Mouse (Mus musculus): Measurements from ENCODE around the gene Spata3. TPM values are rescaled to one million over a fixed set of nuclear protein-coding genes. Genes with fewer than 3 reads are reported as not detected.

Gene Spata3
- total RNA-seq, 4 experiments from 2014 or later, result 0.46 to 2.0 (median 0.66) TPM

DNA sequence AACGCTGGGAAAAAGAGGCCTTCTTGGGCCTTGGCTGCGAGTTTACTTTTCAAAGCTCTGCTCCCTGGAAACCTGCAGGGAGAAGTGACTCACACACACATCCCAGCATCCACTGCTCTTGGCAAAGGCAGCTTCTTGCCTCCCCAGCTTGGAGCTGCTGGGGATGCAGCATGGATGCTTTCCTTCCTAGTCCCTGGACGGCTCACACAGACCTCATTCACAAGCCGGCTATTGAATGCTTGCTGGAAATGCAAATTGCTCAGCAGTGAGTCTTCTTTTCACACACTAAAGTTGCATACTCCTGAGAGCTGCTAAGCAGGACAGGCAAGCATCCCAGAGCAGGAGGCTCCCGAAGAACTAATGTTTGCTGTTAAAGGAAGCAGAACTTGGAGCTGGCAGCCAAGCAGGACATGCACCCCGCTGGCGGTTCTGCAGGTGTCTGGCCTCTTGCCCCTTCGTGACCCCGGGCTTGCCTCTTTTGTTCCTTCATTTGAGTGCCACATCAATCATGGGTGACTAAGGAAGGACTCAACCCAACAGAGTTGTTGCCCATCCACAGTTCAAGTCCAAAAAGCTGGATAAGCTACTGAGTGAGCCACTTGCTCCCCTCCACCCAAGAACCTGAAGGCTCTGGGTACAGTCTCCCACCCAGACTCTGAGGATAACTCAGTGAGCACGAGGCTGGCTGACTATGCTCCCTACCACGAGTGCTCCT is 15.8 kb downstream of the Spata3 start:
- DNase-seq (ENCODE audit: low spot score in 2 of 2), result peak in 1 of 2 experiments; percentile 86

DNA sequence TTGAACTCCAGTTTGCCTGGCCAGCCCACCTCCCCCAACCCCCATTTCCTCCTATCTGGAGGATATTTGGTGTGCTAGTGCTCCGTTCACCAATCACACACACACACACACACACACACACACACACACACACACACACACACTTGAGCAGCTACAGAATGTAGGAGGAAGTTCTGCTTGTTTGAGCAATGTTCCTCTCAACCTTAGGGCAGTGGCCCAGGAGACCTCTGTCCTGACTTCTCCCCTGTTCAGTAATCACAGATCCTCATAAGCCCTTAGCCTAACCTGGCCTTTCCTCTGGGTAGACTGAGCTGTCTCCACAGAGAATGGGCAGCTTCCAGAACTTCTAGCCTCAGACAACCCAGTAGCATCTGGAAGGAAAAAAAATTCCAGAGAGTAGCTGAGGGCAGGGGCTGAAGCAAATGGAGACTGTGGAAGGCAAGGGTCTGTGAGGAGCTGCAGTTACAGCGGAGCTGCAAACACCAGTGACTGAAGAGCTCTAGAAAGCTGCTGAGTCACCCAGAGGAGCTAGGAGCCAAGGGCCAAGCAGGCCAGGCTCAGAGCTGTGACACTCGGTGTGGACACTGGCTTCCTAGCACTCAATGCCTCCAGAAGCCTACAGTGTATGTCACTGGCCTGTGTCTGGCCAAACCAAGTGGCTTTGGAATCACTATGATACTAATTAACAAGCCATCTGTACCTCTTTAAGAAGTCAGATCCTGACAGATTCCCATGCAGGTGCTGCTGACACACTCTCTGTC is 21.8 kb downstream of the Spata3 start:
- no peak for DNase-seq (ENCODE audit: low spot score in 2 of 2)

DNA sequence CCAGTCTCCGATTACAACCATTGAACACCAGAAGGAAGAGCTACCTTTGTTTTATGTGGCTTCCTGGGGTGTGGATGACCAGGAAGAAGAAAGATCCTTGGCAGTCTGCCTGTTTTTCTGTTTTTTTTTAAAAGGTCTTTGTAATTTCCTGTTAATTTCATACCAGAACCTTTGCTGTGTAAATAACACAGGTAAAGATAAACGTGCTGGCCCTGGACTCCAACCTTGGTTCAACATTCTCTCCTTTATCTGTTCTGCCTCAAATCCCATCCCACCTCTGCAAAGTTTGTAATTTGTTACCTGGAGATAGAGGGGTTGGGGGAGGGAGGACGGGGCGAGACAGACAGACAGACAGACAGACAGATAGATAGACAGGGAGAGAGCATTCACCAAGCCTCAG is 23.5 kb downstream of the Spata3 start:
- no peak for DNase-seq (ENCODE audit: low spot score in 2 of 2)

DNA sequence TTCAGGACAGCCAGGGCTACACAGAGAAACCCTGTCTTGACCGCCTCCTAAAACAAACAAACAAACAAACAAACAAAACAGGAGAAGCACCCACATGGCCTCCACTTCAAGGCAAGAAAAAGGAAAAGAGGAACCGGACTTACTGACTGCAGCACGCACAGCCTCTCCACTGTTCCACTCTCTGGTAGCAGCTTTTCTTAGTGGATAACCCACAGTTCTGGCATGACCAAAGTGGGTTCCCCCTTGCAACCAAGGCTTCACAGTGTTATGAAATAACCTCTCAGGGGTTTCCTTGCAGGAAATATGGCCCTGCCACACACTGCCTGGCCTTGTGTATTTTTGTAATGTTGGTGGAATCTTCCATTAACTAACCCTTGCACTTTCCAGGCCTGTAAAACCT is 24.2 kb downstream of the Spata3 start:
- DNase-seq (ENCODE audit: low spot score in 2 of 2), result no peak

DNA sequence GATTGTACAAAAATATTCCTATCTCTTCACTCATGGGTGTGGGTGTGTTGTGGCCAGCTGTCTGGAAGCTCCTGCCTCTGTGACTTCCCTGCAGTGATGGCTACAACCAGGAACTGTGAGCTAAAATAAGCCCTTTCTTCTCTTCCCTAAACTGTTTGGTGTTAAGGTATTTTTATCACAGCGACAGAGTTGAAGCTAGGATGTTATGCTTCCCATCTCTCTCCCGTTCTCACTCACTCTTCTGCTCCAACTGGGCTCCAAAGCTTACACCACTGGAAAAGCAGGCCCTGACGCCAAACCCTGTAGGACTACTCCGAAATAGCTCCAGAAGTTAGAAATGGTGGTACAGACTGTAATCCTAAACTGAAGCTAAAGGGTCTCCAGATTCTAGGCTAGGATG is 28.4 kb downstream of the Spata3 start:
- DNase-seq (ENCODE audit: low spot score in 2 of 2), result no peak

- DNase-seq (ENCODE audit: low spot score in 2 of 2), result peak in 1 of 2 experiments; percentile 20
These were observed 29.5 kb downstream of the Spata3 start, which contains the start of gene 2810459M11Rik for GRCm38 (mm10) chr1:86045848-86046805. TSS of gene 2810459M11Rik (plus strand) at chr1:86045863.

DNA sequence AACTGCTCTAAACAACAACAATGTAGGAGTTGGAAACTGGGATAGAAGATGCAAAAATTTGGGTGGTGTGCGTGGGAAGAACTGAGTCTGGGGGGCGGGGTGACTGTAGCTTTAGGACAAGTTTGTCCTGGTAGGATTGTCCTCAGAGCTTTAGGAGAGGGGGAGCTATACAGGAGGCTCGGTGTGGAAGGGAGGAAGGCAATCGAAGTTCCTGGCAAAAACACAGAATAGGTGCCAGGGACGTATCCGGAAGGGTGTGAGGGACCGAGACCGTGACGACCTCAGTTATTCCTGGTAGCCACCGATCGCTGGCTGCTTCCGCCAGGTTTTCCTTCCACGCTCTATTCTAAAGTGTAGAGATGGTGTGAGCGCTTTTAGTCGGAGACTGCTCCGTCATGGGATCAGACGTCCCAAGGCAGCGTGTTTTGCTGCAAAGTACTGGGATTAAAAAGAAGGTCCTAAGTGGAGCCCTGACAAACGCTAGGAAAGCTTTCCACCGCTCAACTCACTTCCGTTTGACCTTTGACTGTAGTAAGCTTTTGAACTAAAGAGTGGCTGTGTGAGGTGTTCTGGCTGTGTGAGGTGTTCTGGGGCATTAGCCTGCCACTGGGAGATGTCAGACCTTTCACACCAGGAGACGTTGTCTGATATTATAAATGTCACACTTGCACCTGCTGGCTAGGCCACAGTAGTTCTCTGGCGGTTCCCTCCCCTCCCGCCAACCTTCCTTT is 30.4 kb downstream of the Spata3 start:
- no peak for DNase-seq (ENCODE audit: low spot score in 2 of 2)

DNA sequence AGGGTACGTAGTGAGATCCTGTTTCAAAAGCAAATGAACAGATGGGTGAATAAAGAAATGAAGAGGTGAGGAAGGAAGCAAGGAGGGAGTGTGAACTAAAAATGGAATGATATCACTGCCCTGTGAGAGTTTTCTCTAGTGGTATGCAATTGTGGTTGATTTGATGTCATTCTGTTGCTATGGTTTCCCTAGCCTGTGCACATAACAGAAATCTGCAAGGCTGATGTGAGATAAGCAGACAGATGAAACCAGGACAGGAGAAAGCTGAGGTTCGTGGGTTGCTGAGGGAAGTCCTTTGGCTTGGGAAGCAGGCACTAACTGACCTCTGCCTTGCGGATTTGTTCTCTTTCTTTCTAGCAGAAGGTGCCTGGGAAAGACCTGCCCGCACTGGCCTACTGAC is 31.6 kb downstream of the Spata3 start:
- no peak for DNase-seq (ENCODE audit: low spot score in 2 of 2)

GRCm38 (mm10) chr1:86048744-86049143 is 32.1 kb downstream of the Spata3 start:
- no peak for DNase-seq (ENCODE audit: low spot score in 2 of 2)

DNA sequence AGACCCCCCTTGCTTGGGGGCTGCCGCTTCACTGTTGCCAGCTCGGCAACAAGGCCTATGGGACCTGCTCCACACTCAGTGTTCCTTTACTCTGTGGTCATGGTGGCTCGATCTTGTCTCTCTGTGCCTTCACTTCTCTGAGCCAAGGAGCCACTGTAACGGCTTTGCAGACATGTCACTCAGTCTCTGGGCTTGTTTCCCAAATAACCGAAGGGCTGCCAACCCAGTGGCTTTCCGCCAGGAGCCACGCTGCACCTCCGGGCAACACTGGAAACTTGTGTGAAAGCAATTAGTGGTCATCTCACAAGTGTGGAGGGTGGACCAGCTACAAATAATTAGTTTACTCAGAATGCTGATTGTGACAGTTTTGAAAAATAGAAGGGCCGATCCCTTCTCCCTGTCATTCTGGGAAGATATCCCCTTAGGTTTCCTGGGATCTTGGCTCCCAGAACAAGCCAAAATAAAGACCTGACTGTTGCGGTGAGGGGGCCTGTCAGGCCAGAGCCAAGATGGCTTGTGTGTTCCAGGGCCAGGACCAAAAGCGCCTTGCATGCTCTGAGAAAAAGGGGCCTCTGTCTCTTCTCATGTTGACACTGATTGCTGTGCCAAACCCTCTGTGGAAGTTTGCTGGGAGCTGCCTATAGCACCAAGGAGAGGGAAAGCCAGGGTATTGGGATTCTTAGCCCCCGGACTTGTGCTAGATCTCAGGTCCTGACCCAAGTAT is 36.7 kb downstream of the Spata3 start:
- peak; percentile 62 to 79 for DNase-seq (ENCODE audit: low spot score in 2 of 2)

DNA sequence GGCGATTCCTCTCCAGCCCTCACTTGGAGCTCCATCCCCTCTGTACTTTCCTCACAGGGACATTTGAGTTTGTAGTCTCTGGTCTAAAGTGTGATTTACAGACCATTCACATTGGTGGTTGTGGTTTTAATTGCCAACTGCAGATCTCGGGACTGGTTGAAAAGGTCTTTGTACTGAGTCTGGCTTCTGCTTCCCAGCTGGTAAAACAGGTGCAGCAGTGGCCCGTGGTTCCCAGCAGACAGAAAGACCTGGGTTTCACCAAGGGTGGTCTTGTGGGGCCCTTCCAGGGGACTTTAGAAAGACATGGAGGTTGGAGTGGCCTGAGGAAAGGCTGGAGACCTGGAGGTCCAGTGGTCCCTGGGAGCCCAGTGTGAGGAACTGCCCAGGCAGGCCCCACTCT is 38.3 kb downstream of the Spata3 start:
- no peak for DNase-seq (ENCODE audit: low spot score in 2 of 2)

- DNase-seq (ENCODE audit: low spot score in 2 of 2), result no peak
These were observed 39.7 kb downstream of the Spata3 start for GRCm38 (mm10) chr1:86056284-86056683.

DNA sequence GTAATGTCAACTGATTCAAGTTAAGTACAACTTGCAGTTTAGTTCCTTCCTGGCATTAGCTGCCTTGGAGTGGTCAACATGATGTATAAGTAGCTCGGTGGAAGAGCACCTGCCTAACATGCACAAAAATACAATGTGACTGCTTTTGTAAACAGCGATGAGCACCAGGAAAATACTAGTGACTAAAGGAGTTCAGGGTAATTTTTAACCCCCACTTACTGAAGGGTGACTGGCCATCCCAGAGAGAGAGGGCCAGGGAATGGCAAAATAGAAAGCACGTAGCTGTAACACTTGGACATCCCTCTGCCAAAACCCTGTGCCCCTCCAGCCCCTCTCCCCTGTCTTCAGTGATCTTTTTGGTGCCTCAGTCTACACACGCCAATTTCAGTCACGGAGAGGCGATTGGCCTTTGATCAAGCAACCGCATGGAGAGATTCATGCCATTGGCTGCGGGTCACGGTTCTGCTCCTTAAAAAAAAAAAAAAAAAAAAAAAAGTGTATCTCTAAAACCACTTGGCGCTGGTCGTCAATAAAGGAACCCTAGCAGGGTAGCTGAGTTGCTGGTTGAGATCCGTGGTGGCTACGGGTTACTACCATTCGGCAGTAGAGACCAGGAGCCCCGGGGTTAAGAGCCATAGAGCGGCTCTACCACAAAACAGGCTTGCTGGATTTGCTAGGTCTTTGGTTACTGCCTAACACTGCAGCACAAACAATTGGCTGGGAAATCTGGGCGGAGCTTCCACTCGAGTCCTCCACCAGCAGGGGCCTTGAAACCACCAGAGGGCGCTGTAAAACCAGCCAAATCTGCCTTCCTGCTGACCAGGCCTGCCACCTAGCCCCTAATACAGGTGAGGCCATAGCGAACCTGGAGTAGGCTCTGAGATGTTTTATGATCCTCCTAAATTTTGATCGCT is 42.5 kb downstream of the Spata3 start:
- DNase-seq (ENCODE audit: low spot score in 2 of 2), result peak; percentile 84 to 90

DNA sequence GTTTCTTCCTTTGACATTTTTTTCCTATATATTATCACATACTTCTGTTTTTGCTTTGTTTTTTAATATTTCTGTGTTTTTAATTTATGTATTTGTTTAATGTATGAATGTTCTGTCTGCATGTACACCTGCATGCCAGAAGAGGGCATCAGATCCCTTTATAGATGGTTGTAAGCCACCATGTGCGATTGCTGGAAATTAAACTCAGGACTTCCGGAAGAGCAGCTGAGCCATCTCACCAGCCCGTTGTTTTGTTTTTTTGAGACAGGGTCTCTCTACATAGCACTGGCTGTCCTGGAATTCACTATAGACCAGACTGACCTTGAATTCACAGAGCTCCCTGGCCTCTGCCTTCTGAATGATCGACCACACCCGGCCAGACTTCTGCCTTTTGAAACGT is 45.9 kb downstream of the Spata3 start:
- DNase-seq (ENCODE audit: low spot score in 2 of 2), result no peak

DNA sequence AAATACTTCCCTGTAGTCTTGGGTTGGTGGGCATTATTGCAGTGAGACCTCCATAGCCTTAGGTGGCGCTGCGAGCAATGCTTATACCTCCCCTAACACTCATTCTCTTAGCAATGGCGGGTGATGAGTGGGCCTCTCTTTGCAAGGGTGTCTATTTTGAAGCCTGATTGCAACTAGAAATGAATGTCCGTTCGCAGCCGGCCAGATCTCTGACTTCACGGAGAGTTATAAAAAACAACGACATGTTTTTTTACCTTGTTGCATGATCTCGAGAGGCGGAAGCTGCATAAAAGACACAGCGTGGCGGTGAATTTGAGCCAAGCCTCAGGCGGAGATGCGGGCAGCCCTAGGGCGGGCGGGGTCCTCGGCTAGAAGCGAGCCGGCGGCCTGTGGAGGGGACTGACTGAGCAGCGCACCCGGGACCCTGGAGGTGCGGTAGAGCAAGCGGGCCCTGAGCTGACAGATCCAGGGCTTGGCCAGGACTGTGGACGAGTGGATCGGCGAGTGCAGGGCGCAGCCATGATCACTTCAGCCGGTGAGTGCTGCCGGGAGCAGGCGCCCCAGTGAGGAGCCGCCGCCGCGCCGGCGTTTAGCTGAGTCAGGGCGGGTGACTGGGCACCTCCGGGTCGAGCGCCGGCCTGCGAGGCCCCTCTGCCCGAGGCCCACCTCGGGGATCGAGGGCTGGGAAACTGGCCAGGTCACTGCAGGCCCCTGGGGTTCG is 47.8 kb downstream of the Spata3 start, which contains the start of gene Psmd1:
Gene Psmd1, plus strand, starts transcription at position 117 of the 721 bp plus-strand sequence.
- DNase-seq (ENCODE audit: low spot score in 2 of 2), result peak; percentile 75 to 86

GRCm38 (mm10) chr1:86076565-86076964 is 59.9 kb downstream of the Spata3 start:
- DNase-seq (ENCODE audit: low spot score in 2 of 2), result no peak

Measured in left cerebral cortex, adult 8-10 months (tissue).